Mouse (Mus musculus) hindbrain, embryonic 12.5 days (tissue): Measurements from ENCODE around the gene Npas2. TPM values are rescaled to one million over a fixed set of nuclear protein-coding genes. Genes with fewer than 3 reads are reported as not detected.

Experiments
- ATAC-seq: fragments of 200-750 bp; cut with Nextera tagmentation; 2 replicates; pipeline ENCODE4 v1.8.0; 2017; ENCODE audit warnings: moderate TSS enrichment; ENCODE audit not compliant: low FRiP score
- H3K27ac ChIP-seq: fragments of 300-500 bp; sonication (generic); 2 replicates; pipeline ENCODE4 v1.5.1; 2016; ENCODE audit warnings: mild to moderate bottlenecking
- H3K27me3 ChIP-seq: fragments of 300-500 bp; sonication (generic); 2 replicates; pipeline ENCODE4 v1.6.1; 2016; ENCODE audit warnings: mild to moderate bottlenecking
- H3K36me3 ChIP-seq: fragments of 300-500 bp; sonication (generic); 2 replicates; pipeline ENCODE4 v1.6.1; 2016; ENCODE audit warnings: mild to moderate bottlenecking
- H3K4me1 ChIP-seq: fragments of 300-500 bp; sonication (generic); 2 replicates; pipeline ENCODE4 v1.6.1; 2016
- H3K4me2 ChIP-seq: fragments of 300-500 bp; sonication (generic); replicated peaks from 2 replicates; pipeline ENCODE4 v1.6.1; 2016; ENCODE audit warnings: mild to moderate bottlenecking
- H3K4me3 ChIP-seq: fragments of 300-500 bp; sonication (generic); 2 replicates; pipeline ENCODE4 v1.5.1; 2016; ENCODE audit warnings: mild to moderate bottlenecking
- H3K9ac ChIP-seq: fragments of 300-500 bp; sonication (generic); 2 replicates; pipeline ENCODE4 v1.6.1; 2016; ENCODE audit warnings: mild to moderate bottlenecking, moderate library complexity
- H3K9me3 ChIP-seq: fragments of 300-500 bp; sonication (generic); replicated peaks from 2 replicates; pipeline ENCODE4 v1.6.1; 2016; ENCODE audit warnings: mild to moderate bottlenecking
- WGBS: fragments of 180-500 bp; shearing (Covaris S2); methylation state at CpG from one replicate; pipeline ENCODE4 v1.1.7; 2016; 5-methylcytosine and 5-hydroxymethylcytosine counted together
- polyA plus RNA-seq: library from polyadenylated mRNA; unstranded; fragments of >200 nt; fragmentation: Nextera tagmentation; extraction: Ambion mirVana; gene quantifications from 2 replicates; pipeline ENCODE4 v1.2.1, GENCODE M21; 2016

Npas2 gene
- polyA plus RNA-seq, 1 experiment from 2014 or later, result 0.15 TPM

GRCm38 (mm10) chr1:39298294-39298693 lies 104.8 kb downstream of the Npas2 start:
- no peak overlapping the region for H3K27ac ChIP-seq
- no peaks in the 10 kb centered on the region for H3K4me1 ChIP-seq
- no peaks in the 10 kb centered on the region for H3K27me3 ChIP-seq
- H3K9ac ChIP-seq, result no peak overlapping the region
- no peak overlapping the region for H3K4me3 ChIP-seq
- 93% methylated on average over 9 of the region's 9 CpGs for WGBS
- no peak for ATAC-seq
- H3K4me2 ChIP-seq, result no peak overlapping the region
- H3K9me3 ChIP-seq, result no peaks in the 10 kb centered on the region
- no peaks in the 10 kb centered on the region for H3K36me3 ChIP-seq

- Histone ChIP-seq H3K9me3 (no peaks in the 10 kb centered on the region), H3K27ac (no peak overlapping the region), H3K9ac (no peak overlapping the region), H3K36me3 (no peaks in the 10 kb centered on the region), H3K4me2 (no peak overlapping the region), H3K4me3 (no peak overlapping the region), H3K27me3 (no peaks in the 10 kb centered on the region), H3K4me1 (no peaks in the 10 kb centered on the region)
- 91% methylated on average over 9 of the region's 9 CpGs for WGBS
- ATAC-seq, result no peak
Observed at GRCm38 (mm10) chr1:39300243-39300642, 106.7 kb downstream of the Npas2 start.

GRCm38 (mm10) chr1:39300676-39301075 lies 107.1 kb downstream of the Npas2 start:
- WGBS, result 91% methylated on average over 6 of the region's 6 CpGs
- H3K4me1 ChIP-seq, result no peaks in the 10 kb centered on the region
- no peak for ATAC-seq

GRCm38 (mm10) chr1:39302246-39302645 lies 108.7 kb downstream of the Npas2 start:
- no peak for ATAC-seq
- Histone ChIP-seq H3K4me2 (no peak overlapping the region), H3K9me3 (no peaks in the 10 kb centered on the region), H3K27me3 (no peaks in the 10 kb centered on the region), H3K4me3 (no peak overlapping the region), H3K4me1 (no peaks in the 10 kb centered on the region), H3K36me3 (no peaks in the 10 kb centered on the region), H3K9ac (no peak overlapping the region), H3K27ac (no peak overlapping the region)
- 88% methylated on average over 7 of the region's 7 CpGs for WGBS

More at GRCm38 (mm10) chr1:39300676-39301075, 107.1 kb downstream of the Npas2 start:
- no peak overlapping the region for H3K27ac ChIP-seq
- H3K4me3 ChIP-seq, result no peak overlapping the region
- no peak overlapping the region for H3K4me2 ChIP-seq
- H3K9ac ChIP-seq, result no peak overlapping the region
- H3K27me3 ChIP-seq, result no peaks in the 10 kb centered on the region
- H3K36me3 ChIP-seq, result no peaks in the 10 kb centered on the region
- no peaks in the 10 kb centered on the region for H3K9me3 ChIP-seq

GRCm38 (mm10) chr1:39303054-39303649 lies 109.6 kb downstream of the Npas2 start:
- no peaks in the 10 kb centered on the region for H3K9me3 ChIP-seq
- 75% methylated on average over 4 of the region's 4 CpGs for WGBS
- H3K27me3 ChIP-seq, result no peaks in the 10 kb centered on the region
- H3K4me2 ChIP-seq, result no peak overlapping the region
- no peak overlapping the region for H3K9ac ChIP-seq
- H3K36me3 ChIP-seq, result no peaks in the 10 kb centered on the region
- no peak overlapping the region for H3K4me3 ChIP-seq
- ATAC-seq, result no peak
- no peaks in the 10 kb centered on the region for H3K4me1 ChIP-seq
- no peak overlapping the region for H3K27ac ChIP-seq

GRCm38 (mm10) chr1:39307291-39307690 lies 113.8 kb downstream of the Npas2 start:
- Histone ChIP-seq H3K9me3 (no peaks in the 10 kb centered on the region), H3K27ac (no peak overlapping the region), H3K9ac (no peak overlapping the region), H3K36me3 (no peaks in the 10 kb centered on the region), H3K4me2 (no peak overlapping the region), H3K4me1 (0 out of 2 replicates have a peak, but pooled peaks cover under 1% of the 10 kb centered on the region), H3K27me3 (no peaks in the 10 kb centered on the region), H3K4me3 (no peak overlapping the region)
- ATAC-seq, result no peak

- no peak overlapping the region for H3K9ac ChIP-seq
- H3K4me3 ChIP-seq, result no peak overlapping the region
- 0 out of 2 replicates have a peak, but pooled peaks cover 6% of the 10 kb centered on the region for H3K4me1 ChIP-seq
- no peaks in the 10 kb centered on the region for H3K27me3 ChIP-seq
- WGBS, result 94% methylated on average over 1 of the region's 2 CpGs
- H3K4me2 ChIP-seq, result no peak overlapping the region
- H3K36me3 ChIP-seq, result no peaks in the 10 kb centered on the region
- no peak for ATAC-seq
- H3K27ac ChIP-seq, result no peak overlapping the region
- no peaks in the 10 kb centered on the region for H3K9me3 ChIP-seq
Observed at GRCm38 (mm10) chr1:39307971-39308370, 114.4 kb downstream of the Npas2 start.

- ATAC-seq, result no peak
- H3K27me3 ChIP-seq, result no peaks in the 10 kb centered on the region
- no peaks in the 10 kb centered on the region for H3K9me3 ChIP-seq
- H3K9ac ChIP-seq, result no peak overlapping the region
- 91% methylated on average over 7 of the region's 7 CpGs for WGBS
- H3K4me1 ChIP-seq, result 0 out of 2 replicates have a peak, but pooled peaks cover 6% of the 10 kb centered on the region
- H3K27ac ChIP-seq, result no peak overlapping the region
- no peak overlapping the region for H3K4me3 ChIP-seq
- H3K4me2 ChIP-seq, result no peak overlapping the region
- H3K36me3 ChIP-seq, result no peaks in the 10 kb centered on the region
Observed at GRCm38 (mm10) chr1:39309548-39309947, 116.0 kb downstream of the Npas2 start.

GRCm38 (mm10) chr1:39312345-39312967 lies 118.9 kb downstream of the Npas2 start:
- no peak overlapping the region for H3K4me3 ChIP-seq
- 0 out of 2 replicates have a peak, but pooled peaks cover 6% of the 10 kb centered on the region for H3K4me1 ChIP-seq
- no peaks in the 10 kb centered on the region for H3K9me3 ChIP-seq
- WGBS, result 64% methylated on average over 25 of the region's 25 CpGs
- no peaks in the 10 kb centered on the region for H3K27me3 ChIP-seq
- H3K4me2 ChIP-seq, result 0 out of 2 replicates have a peak overlapping the region, but pooled peaks have one; percentile 15
- no peak overlapping the region for H3K9ac ChIP-seq
- H3K36me3 ChIP-seq, result no peaks in the 10 kb centered on the region
- no peak overlapping the region for H3K27ac ChIP-seq
- peak; percentile 71; the same call in 1 of the 2 replicates for ATAC-seq

- no peak overlapping the region for H3K9ac ChIP-seq
- H3K27ac ChIP-seq, result no peak overlapping the region
- no peaks in the 10 kb centered on the region for H3K9me3 ChIP-seq
- 0 out of 2 replicates have a peak, but pooled peaks cover 6% of the 10 kb centered on the region for H3K4me1 ChIP-seq
- 80% methylated on average over 10 of the region's 10 CpGs for WGBS
- ATAC-seq, result no peak
- H3K27me3 ChIP-seq, result no peaks in the 10 kb centered on the region
- no peak overlapping the region for H3K4me3 ChIP-seq
- no peaks in the 10 kb centered on the region for H3K36me3 ChIP-seq
- H3K4me2 ChIP-seq, result no peak overlapping the region
Observed at GRCm38 (mm10) chr1:39313352-39314245, 120.1 kb downstream of the Npas2 start.

GRCm38 (mm10) chr1:39317935-39318334 lies 124.4 kb downstream of the Npas2 start:
- no peaks in the 10 kb centered on the region for H3K9me3 ChIP-seq
- 79% methylated on average over 2 of the region's 2 CpGs for WGBS
- H3K27me3 ChIP-seq, result no peaks in the 10 kb centered on the region
- H3K27ac ChIP-seq, result no peak overlapping the region
- H3K9ac ChIP-seq, result no peak overlapping the region
- H3K4me3 ChIP-seq, result no peak overlapping the region
- no peak overlapping the region for H3K4me2 ChIP-seq
- no peaks in the 10 kb centered on the region for H3K36me3 ChIP-seq
- ATAC-seq, result no peak
- no peaks in the 10 kb centered on the region for H3K4me1 ChIP-seq

- Histone ChIP-seq H3K36me3 (no peaks in the 10 kb centered on the region), H3K4me3 (no peak overlapping the region), H3K4me2 (no peak overlapping the region), H3K9me3 (no peaks in the 10 kb centered on the region), H3K4me1 (no peaks in the 10 kb centered on the region), H3K27me3 (no peaks in the 10 kb centered on the region), H3K27ac (no peak overlapping the region), H3K9ac (no peak overlapping the region)
- 88% methylated on average over 7 of the region's 7 CpGs for WGBS
- no peak for ATAC-seq
Observed at GRCm38 (mm10) chr1:39318870-39319269, 125.3 kb downstream of the Npas2 start.
